In the genomic region with DNA sequence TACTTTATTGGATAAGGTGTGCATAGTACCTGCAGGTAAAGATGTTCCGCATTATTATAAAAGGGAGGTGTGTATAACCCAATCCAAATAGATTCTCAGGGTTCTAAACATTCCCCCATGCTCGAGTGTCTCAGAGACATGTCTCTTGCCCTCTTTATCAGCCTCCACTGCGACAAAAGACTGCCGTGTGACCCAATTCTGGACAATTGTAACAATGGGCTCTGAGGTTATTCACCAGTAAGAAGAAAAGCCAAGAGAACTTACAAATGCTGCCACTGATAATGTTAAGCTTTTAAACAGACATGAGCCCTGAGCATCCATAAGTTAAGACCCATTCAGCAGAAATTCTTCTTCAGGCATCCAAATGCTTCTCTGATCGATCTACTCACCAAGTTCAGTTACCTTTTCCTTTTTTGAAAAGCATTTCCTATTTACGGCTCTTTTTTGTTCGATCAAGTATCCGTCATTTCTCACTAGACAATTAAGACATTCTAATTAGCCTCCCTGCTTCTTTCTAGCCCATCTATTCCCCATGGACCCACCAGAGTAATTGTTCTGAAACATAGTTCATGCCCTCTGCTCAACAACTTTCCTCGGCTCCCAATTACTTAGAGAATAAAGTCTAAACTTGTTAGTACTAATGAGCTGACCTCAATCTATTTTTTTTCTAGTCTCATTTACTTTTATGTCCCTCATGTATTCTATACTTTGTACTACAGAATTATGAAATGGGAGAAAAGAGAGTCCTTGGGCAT, we compare ENCODE assay signal across 23 mouse cellular contexts. TPM values are rescaled to one million over a fixed set of nuclear protein-coding genes. Genes with fewer than 3 reads are reported as not detected.
DNase-seq lines count a peak whose midpoint lies in the region; ATAC-seq and TF ChIP-seq lines count a peak whose summit lies in the region.
"Had no signal": no experiment of that assay in that cellular context is flagged by ENCODE, and none has a peak within 500 bp of the region (broad histone marks: within the 10 kb centered on the region; RNA-seq: fewer than 3 reads in every experiment).

No protein-coding gene starts in this region.

- 82% methylated on average over 9 of the region's 9 CpGs for WGBS in embryonic facial prominence, embryonic 14.5 days
- WGBS in embryonic facial prominence, embryonic 10.5 days = 78% methylated on average over 9 of the region's 9 CpGs
- WGBS in hindbrain, postnatal 0 days = 71% methylated on average over 9 of the region's 9 CpGs
- 85% methylated on average over 9 of the region's 9 CpGs for WGBS in hindbrain, embryonic 11.5 days
- 83% methylated on average over 9 of the region's 9 CpGs for WGBS in liver, embryonic 11.5 days

- no peak overlapping the region for H3K4me3 ChIP-seq in embryonic facial prominence, embryonic 14.5 days (ENCODE audit: low read depth, low read length)
- no peak overlapping the region for H3K4me3 ChIP-seq in embryonic facial prominence, embryonic 10.5 days
- no peak overlapping the region for H3K4me3 ChIP-seq in hindbrain, postnatal 0 days (ENCODE audit: low read length)
- H3K4me3 ChIP-seq in hindbrain, embryonic 11.5 days (ENCODE audit: low read depth, low read length) = no peak overlapping the region
- H3K4me3 ChIP-seq in liver, embryonic 11.5 days (ENCODE audit: low read depth, low read length) = no peak overlapping the region
- H3K4me3 ChIP-seq: embryonic facial prominence, embryonic 13.5 days; forebrain, embryonic 13.5 days; gastrocnemius, adult 2 months; hindbrain, embryonic 13.5 days had no signal

- peak; percentile 55 for DNase-seq in embryonic facial prominence, embryonic 14.5 days (ENCODE audit: low spot score)
- no peak for DNase-seq in embryonic facial prominence, embryonic 10.5 days (ENCODE audit: low spot score)
- peak; percentile 32 for DNase-seq in hindbrain, postnatal 0 days (ENCODE audit: low spot score)
- no peak for DNase-seq in hindbrain, embryonic 11.5 days (ENCODE audit: low spot score)
- peak; percentile 73 for DNase-seq in Muller cell, postnatal 12 days (ENCODE audit: inconsistent ontology term)
- peak; percentile 81 for DNase-seq in retina, postnatal 1 day
- no peak for DNase-seq in liver, embryonic 11.5 days (ENCODE audit: low spot score)
- DNase-seq: adrenal gland, postnatal 10 days; adrenal gland, postnatal 36 days; cerebellum, adult 11 months; cerebellum, adult 2 months; cerebellum, adult 9-11 months; cerebellum, postnatal 25 days; forebrain, postnatal 0 days; gastrocnemius, adult 2 months; gastrocnemius, postnatal 14 days; heart, adult 11 months had no signal

- H3K4me2 ChIP-seq in embryonic facial prominence, embryonic 14.5 days (ENCODE audit: low read depth, low read length) = no peak overlapping the region
- H3K4me2 ChIP-seq in hindbrain, postnatal 0 days (ENCODE audit: low read depth, low read length) = no peak overlapping the region
- no peak overlapping the region for H3K4me2 ChIP-seq in hindbrain, embryonic 11.5 days (replicated peaks; ENCODE audit: low read depth, low read length)
- no peak overlapping the region for H3K4me2 ChIP-seq in liver, embryonic 11.5 days
- H3K4me2 ChIP-seq: embryonic facial prominence, embryonic 13.5 days; forebrain, embryonic 13.5 days; heart, embryonic 11.5 days; hindbrain, embryonic 13.5 days had no signal

- no peaks in the 10 kb centered on the region for H3K36me3 ChIP-seq in embryonic facial prominence, embryonic 14.5 days (ENCODE audit: control insufficient read depth, insufficient read depth, low read length)
- H3K36me3 ChIP-seq in embryonic facial prominence, embryonic 10.5 days (replicated peaks) = no peaks in the 10 kb centered on the region
- H3K36me3 ChIP-seq in hindbrain, postnatal 0 days (ENCODE audit: insufficient read depth, low read length) = no peaks in the 10 kb centered on the region
- no peaks in the 10 kb centered on the region for H3K36me3 ChIP-seq in hindbrain, embryonic 11.5 days (ENCODE audit: control insufficient read depth, insufficient read depth, low read length)
- no peaks in the 10 kb centered on the region for H3K36me3 ChIP-seq in liver, embryonic 11.5 days (ENCODE audit: control insufficient read depth, insufficient read depth, low read length)
- H3K36me3 ChIP-seq: embryonic facial prominence, embryonic 13.5 days; hindbrain, embryonic 13.5 days had no signal

- no peaks in the 10 kb centered on the region for H3K9me3 ChIP-seq in embryonic facial prominence, embryonic 14.5 days (ENCODE audit: control insufficient read depth, low read length)
- H3K9me3 ChIP-seq in embryonic facial prominence, embryonic 10.5 days = no peaks in the 10 kb centered on the region
- no peaks in the 10 kb centered on the region for H3K9me3 ChIP-seq in hindbrain, postnatal 0 days (ENCODE audit: low read length)
- no peaks in the 10 kb centered on the region for H3K9me3 ChIP-seq in hindbrain, embryonic 11.5 days (ENCODE audit: control insufficient read depth, low read length)
- H3K9me3 ChIP-seq in liver, embryonic 11.5 days (ENCODE audit: control insufficient read depth, low read length) = no peaks in the 10 kb centered on the region
- H3K9me3 ChIP-seq: embryonic facial prominence, embryonic 13.5 days; forebrain, embryonic 13.5 days; hindbrain, embryonic 13.5 days had no signal

- no peaks in the 10 kb centered on the region for H3K4me1 ChIP-seq in embryonic facial prominence, embryonic 14.5 days (ENCODE audit: control insufficient read depth, insufficient read depth, low read length)
- peaks cover 6% of the 10 kb centered on the region; the same call in 1 of the 2 replicates for H3K4me1 ChIP-seq in embryonic facial prominence, embryonic 10.5 days
- H3K4me1 ChIP-seq in hindbrain, postnatal 0 days (ENCODE audit: insufficient read depth, low read length) = no peaks in the 10 kb centered on the region
- H3K4me1 ChIP-seq in hindbrain, embryonic 11.5 days (replicated peaks; ENCODE audit: control insufficient read depth, insufficient read depth, low read length) = no peaks in the 10 kb centered on the region
- H3K4me1 ChIP-seq in liver, embryonic 11.5 days (replicated peaks; ENCODE audit: control insufficient read depth, insufficient read depth, low read length) = no peaks in the 10 kb centered on the region
- H3K4me1 ChIP-seq: embryonic facial prominence, embryonic 13.5 days; hindbrain, embryonic 13.5 days had no signal

- no peak overlapping the region for H3K9ac ChIP-seq in embryonic facial prominence, embryonic 14.5 days (ENCODE audit: low read depth, low read length)
- no peak overlapping the region for H3K9ac ChIP-seq in hindbrain, postnatal 0 days (replicated peaks; ENCODE audit: low read length)
- no peak overlapping the region for H3K9ac ChIP-seq in hindbrain, embryonic 11.5 days (ENCODE audit: low read depth, low read length)
- no peak overlapping the region for H3K9ac ChIP-seq in liver, embryonic 11.5 days (ENCODE audit: low read depth, low read length)
- H3K9ac ChIP-seq: embryonic facial prominence, embryonic 13.5 days; forebrain, embryonic 13.5 days; forebrain, postnatal 0 days; hindbrain, embryonic 13.5 days had no signal

- H3K27me3 ChIP-seq in embryonic facial prominence, embryonic 14.5 days (replicated peaks; ENCODE audit: control insufficient read depth, insufficient read depth, low read length) = no peaks in the 10 kb centered on the region
- no peaks in the 10 kb centered on the region for H3K27me3 ChIP-seq in embryonic facial prominence, embryonic 10.5 days (replicated peaks; ENCODE audit: low read depth, poor library complexity, severe bottlenecking)
- H3K27me3 ChIP-seq in hindbrain, postnatal 0 days (ENCODE audit: insufficient read depth, low read length) = no peaks in the 10 kb centered on the region
- no peaks in the 10 kb centered on the region for H3K27me3 ChIP-seq in hindbrain, embryonic 11.5 days (ENCODE audit: control insufficient read depth, insufficient read depth, low read length)
- no peaks in the 10 kb centered on the region for H3K27me3 ChIP-seq in liver, embryonic 11.5 days (replicated peaks; ENCODE audit: control insufficient read depth, insufficient read depth, low read length)
- H3K27me3 ChIP-seq: embryonic facial prominence, embryonic 13.5 days; forebrain, embryonic 13.5 days; hindbrain, embryonic 13.5 days; Patski had no signal

- no peak overlapping the region for H3K27ac ChIP-seq in embryonic facial prominence, embryonic 14.5 days (replicated peaks; ENCODE audit: low read depth, low read length)
- H3K27ac ChIP-seq in embryonic facial prominence, embryonic 10.5 days (replicated peaks) = no peak overlapping the region
- H3K27ac ChIP-seq in hindbrain, postnatal 0 days = no peak overlapping the region
- no peak overlapping the region for H3K27ac ChIP-seq in hindbrain, embryonic 11.5 days (ENCODE audit: low read depth, low read length)
- H3K27ac ChIP-seq in liver, embryonic 11.5 days (ENCODE audit: low read depth, low read length) = no peak overlapping the region
- H3K27ac ChIP-seq: embryonic facial prominence, embryonic 13.5 days; forebrain, embryonic 13.5 days; gastrocnemius, adult 2 months; hindbrain, embryonic 13.5 days had no signal

- TF ChIP-seq CTCF in hindbrain, postnatal 0 days (IDR thresholded peaks at IDR 0.05; ENCODE audit: low read depth) = no peak

- ATAC-seq in embryonic facial prominence, embryonic 14.5 days (ENCODE audit: low read depth) = peak; percentile 62
- no peak for ATAC-seq in hindbrain, postnatal 0 days
- ATAC-seq in hindbrain, embryonic 11.5 days (ENCODE audit: low FRiP score) = no peak
- no peak for ATAC-seq in liver, embryonic 11.5 days (replicated peaks; ENCODE audit: low FRiP score)
- ATAC-seq: forebrain, embryonic 13.5 days; forebrain, postnatal 0 days; hindbrain, embryonic 16.5 days; Patski had no signal

RNA-seq across cellular contexts. Expression of gene Immp2l, which starts 35.4 kb away (rescaled TPM):
- polyA plus RNA-seq in embryonic facial prominence, embryonic 14.5 days (2014; fragmentation: Nextera tagmentation; extraction: Ambion mirVana) = 13.7 and 15.9 TPM in 2 replicates
- polyA plus RNA-seq in embryonic facial prominence, embryonic 10.5 days (2016; fragmentation: Nextera tagmentation; extraction: Ambion mirVana) = 10.7 and 14.2 TPM in 2 replicates
- total RNA-seq in hindbrain, postnatal 0 days (2014; rRNA removed) = 0.65 and 1.7 TPM in 2 replicates
- 10.9 TPM in 2 replicates for polyA plus RNA-seq in hindbrain, postnatal 0 days (2015; fragmentation: Nextera tagmentation; extraction: Ambion mirVana)
- 9.3 TPM in 2 replicates for polyA plus RNA-seq in hindbrain, embryonic 11.5 days (2014; fragmentation: Nextera tagmentation; extraction: Ambion mirVana)
- polyA plus RNA-seq in liver, embryonic 11.5 days (2014; fragmentation: Nextera tagmentation; extraction: Ambion mirVana) = 12.3 and 15.6 TPM in 2 replicates

Comparison
In these comparisons a context has a peak if more than half of its experiments do, and no peak if none do; other contexts are left out.
1. DNase-seq: peak in embryonic facial prominence, embryonic 14.5 days (single experiment), hindbrain, postnatal 0 days (single experiment), Muller cell, postnatal 12 days (single experiment) and retina, postnatal 1 day (single experiment); none in embryonic facial prominence, embryonic 10.5 days (single experiment), hindbrain, embryonic 11.5 days (single experiment) and liver, embryonic 11.5 days (single experiment).